Mouse (Mus musculus) kidney, adult 2 months (tissue): Measurements from ENCODE around the gene Prkce.

Experiments used
- CTCF ChIP-seq: fragments of 200-500 bp; conservative IDR thresholded peaks from 2 replicates; pipeline ENCODE4 v1.5.1; 2011; ENCODE audit warnings: low read depth, mild to moderate bottlenecking, control low read depth, low read length, moderate library complexity, mixed read lengths; ENCODE audit not compliant: insufficient read depth, insufficient read length
- POLR2A ChIP-seq: fragments of 200-500 bp; IDR thresholded peaks from one replicate; pipeline ENCODE4 v1.6.1; 2011; ENCODE audit warnings: low read depth, low read length, control low read depth

GRCm38 (mm10) chr17:86370106-86370742 is 202.6 kb downstream of the Prkce start:
- no peak for TF ChIP-seq CTCF
- TF ChIP-seq POLR2A = no peak
